Mouse (Mus musculus): Measurements from ENCODE around the gene Cox19. TPM values are rescaled to one million over a fixed set of nuclear protein-coding genes. Genes with fewer than 3 reads are reported as not detected.
A peak's percentile ranks its signal among the peaks of the same experiment; 100 is the strongest.

Gene Cox19
- polyA plus RNA-seq, 1 experiment = 52.9 TPM

DNA sequence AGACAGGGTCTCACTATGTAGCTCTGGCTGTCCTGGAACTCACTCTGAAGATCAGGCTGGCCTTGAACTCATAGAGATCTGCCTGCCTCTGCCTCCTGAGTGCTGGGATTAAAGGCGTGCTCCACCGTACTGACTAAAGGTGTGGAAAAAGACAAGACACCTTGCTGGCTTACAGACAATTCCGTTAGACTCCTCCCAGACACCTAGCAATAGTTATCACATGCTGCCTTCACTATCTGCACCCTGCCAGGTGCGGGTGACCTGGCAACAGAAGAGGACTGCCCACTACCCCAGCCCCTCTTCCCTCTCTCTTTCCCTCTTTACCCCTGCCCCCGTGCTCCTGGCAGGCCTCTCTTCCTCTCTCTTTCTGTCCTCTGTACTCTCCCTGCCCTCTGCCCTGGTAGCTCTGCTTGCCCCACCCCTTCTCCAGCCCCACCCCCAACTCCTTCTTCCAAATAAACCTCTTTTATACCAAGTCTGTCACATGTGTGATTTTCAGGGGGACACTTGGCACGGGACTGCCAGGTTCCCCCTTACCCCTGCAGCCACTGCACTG is 22.7 kb upstream of the Cox19 start:
- Histone ChIP-seq H3K79me2 (ENCODE audit: control insufficient read depth, insufficient read depth) (no peaks in the 10 kb centered on the region), H3K4me3 (ENCODE audit: insufficient read depth, poor library complexity, severe bottlenecking) (no peak overlapping the region), H3K36me3 (ENCODE audit: control insufficient read depth, insufficient read depth) (no peaks in the 10 kb centered on the region), H3K27me3 (ENCODE audit: control insufficient read depth, insufficient read depth, insufficient read length) (no peaks in the 10 kb centered on the region), H3ac (ENCODE audit: control insufficient read depth, insufficient read length, low read depth) (no peak overlapping the region), H3K79me3 (ENCODE audit: low read depth) (peaks cover 1% of the 10 kb centered on the region)
- TF ChIP-seq MYOG (IDR thresholded peaks at IDR 0.05; ENCODE audit: control insufficient read depth, extremely low read depth, insufficient read length) = no peak
- no peak for TF ChIP-seq USF1 (IDR thresholded peaks at IDR 0.05; ENCODE audit: low read depth)

DNA sequence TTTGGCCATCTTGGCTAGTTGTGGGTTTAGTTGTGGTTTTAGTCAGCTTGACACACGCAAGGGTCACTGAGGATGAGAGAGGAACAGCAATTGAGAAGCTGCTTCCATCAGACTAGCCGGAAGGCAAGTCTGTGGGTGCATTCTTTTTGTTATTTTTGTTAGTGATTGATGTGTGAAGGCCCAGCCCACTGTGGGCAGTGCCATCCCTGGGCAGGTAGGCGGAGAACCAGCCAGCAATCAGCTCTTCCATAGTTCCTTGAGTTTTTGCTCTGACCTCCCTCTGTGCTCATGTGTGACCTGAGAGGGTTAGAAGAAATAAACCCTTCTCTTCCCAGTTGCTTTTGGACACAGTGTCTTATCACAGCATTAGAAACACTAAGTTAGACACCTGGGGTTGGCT is 21.9 kb upstream of the Cox19 start:
- no peak for TF ChIP-seq MAX (IDR thresholded peaks at IDR 0.05)
- TF ChIP-seq MYOD1 (IDR thresholded peaks at IDR 0.05; ENCODE audit: control insufficient read depth, insufficient read length, low read depth) = no peak
- no peak for TF ChIP-seq CEBPB (IDR thresholded peaks at IDR 0.05; ENCODE audit: low read depth)
- no peak for TF ChIP-seq MYOG (IDR thresholded peaks at IDR 0.05; ENCODE audit: control insufficient read depth, extremely low read depth, insufficient read length)
- no peak for TF ChIP-seq USF1 (IDR thresholded peaks at IDR 0.05; ENCODE audit: low read depth)
- no peak for TF ChIP-seq CTCF (IDR thresholded peaks at IDR 0.05; ENCODE audit: control insufficient read depth, insufficient read depth, insufficient read length)
- TF ChIP-seq FOSL1 (IDR thresholded peaks at IDR 0.05; ENCODE audit: insufficient read depth, low read length, poor library complexity, severe bottlenecking) = no peak
- no peaks in the 10 kb centered on the region for H3K27me3 ChIP-seq (ENCODE audit: control insufficient read depth, insufficient read depth, insufficient read length)
- no peak overlapping the region for H3K4me3 ChIP-seq (ENCODE audit: insufficient read depth, poor library complexity, severe bottlenecking)
- H3ac ChIP-seq (ENCODE audit: control insufficient read depth, insufficient read length, low read depth) = no peak overlapping the region
- H3K79me3 ChIP-seq (ENCODE audit: low read depth) = peaks cover 1% of the 10 kb centered on the region
- no peaks in the 10 kb centered on the region for H3K36me3 ChIP-seq (ENCODE audit: control insufficient read depth, insufficient read depth)
- no peaks in the 10 kb centered on the region for H3K79me2 ChIP-seq (ENCODE audit: control insufficient read depth, insufficient read depth)

DNA sequence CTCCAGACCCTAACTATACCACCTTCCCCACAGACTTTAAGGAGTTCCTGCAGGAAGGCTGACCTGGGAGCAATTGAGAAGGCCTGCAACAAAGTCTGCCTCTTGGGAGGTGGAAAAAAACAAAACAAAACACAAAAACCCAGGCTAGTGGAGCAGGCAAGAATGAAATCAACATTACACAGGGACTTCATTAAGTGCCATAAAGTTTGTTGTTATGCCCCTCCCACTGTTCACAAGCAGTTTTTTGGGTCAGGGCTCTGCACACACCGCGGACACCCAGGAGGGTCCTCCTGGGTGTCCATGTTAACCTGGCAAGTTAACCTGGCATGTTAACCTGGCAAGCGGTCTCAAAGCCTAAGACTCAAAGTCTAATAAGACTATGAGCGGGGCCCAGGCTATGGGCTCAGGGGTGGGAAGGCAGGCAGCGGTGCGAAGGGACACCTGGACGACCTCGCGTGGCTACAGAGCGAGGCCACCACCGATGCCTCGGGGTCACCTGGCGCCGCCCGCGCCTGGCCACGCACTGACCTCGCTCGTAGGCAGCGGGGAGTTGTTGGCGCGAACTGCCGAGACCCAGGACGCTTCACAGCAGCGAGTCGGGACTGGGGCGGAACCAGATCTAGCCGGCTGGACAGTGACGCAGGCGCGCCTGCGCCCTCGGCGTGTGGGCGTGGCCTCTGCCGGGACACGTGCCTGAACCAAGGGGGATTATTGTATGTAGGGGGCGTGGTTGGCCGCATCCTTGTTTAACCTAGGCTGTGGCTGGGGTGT is 20.6 kb upstream of the Cox19 start:
- Histone ChIP-seq H3K79me3 (ENCODE audit: low read depth) (peaks cover 1% of the 10 kb centered on the region), H3ac (ENCODE audit: control insufficient read depth, insufficient read length, low read depth) (peak overlapping the region; percentile 76), H3K27me3 (ENCODE audit: control insufficient read depth, insufficient read depth, insufficient read length) (no peaks in the 10 kb centered on the region), H3K4me3 (ENCODE audit: insufficient read depth, poor library complexity, severe bottlenecking) (peak overlapping the region; percentile 37), H3K36me3 (ENCODE audit: control insufficient read depth, insufficient read depth) (no peaks in the 10 kb centered on the region), H3K79me2 (ENCODE audit: control insufficient read depth, insufficient read depth) (no peaks in the 10 kb centered on the region)
- TF ChIP-seq CTCF (IDR thresholded peaks at IDR 0.05; ENCODE audit: control insufficient read depth, insufficient read depth, insufficient read length) (no peak), MYOD1 (IDR thresholded peaks at IDR 0.05; ENCODE audit: control insufficient read depth, insufficient read length, low read depth) (no peak), MAX (IDR thresholded peaks at IDR 0.05) (peak; percentile 84), CEBPB (IDR thresholded peaks at IDR 0.05; ENCODE audit: low read depth) (no peak), USF1 (IDR thresholded peaks at IDR 0.05; ENCODE audit: low read depth) (peak; percentile 88), MYOG (IDR thresholded peaks at IDR 0.05; ENCODE audit: control insufficient read depth, extremely low read depth, insufficient read length) (no peak), FOSL1 (IDR thresholded peaks at IDR 0.05; ENCODE audit: insufficient read depth, low read length, poor library complexity, severe bottlenecking) (no peak)

DNA sequence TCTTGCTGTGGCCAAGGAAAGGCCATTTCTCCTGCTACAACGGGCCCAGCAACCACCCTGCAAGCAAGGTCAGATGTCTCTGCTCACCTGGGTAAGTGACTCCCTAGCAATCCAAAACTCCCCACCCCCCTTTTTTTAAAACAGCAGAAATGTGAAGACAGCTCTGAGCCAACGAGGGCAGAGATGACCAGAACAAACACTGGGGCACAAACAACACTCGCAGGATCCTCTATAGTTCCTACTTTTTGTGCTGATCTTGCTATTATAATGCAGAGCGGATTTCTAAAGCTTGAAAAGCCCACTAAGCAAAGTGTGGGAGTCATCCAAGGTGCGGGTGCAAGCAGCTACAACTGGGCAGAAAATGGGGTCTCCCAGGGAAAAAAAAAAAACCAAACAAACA is 19.9 kb upstream of the Cox19 start:
- H3K4me3 ChIP-seq (ENCODE audit: insufficient read depth, poor library complexity, severe bottlenecking) = no peak overlapping the region
- H3ac ChIP-seq (ENCODE audit: control insufficient read depth, insufficient read length, low read depth) = no peak overlapping the region
- H3K79me3 ChIP-seq (ENCODE audit: low read depth) = peaks cover 1% of the 10 kb centered on the region
- no peaks in the 10 kb centered on the region for H3K27me3 ChIP-seq (ENCODE audit: control insufficient read depth, insufficient read depth, insufficient read length)
- H3K36me3 ChIP-seq (ENCODE audit: control insufficient read depth, insufficient read depth) = no peaks in the 10 kb centered on the region
- H3K79me2 ChIP-seq (ENCODE audit: control insufficient read depth, insufficient read depth) = no peaks in the 10 kb centered on the region
- no peak for TF ChIP-seq MYOD1 (IDR thresholded peaks at IDR 0.05; ENCODE audit: control insufficient read depth, insufficient read length, low read depth)
- TF ChIP-seq FOSL1 (IDR thresholded peaks at IDR 0.05; ENCODE audit: insufficient read depth, low read length, poor library complexity, severe bottlenecking) = no peak
- TF ChIP-seq MYOG (IDR thresholded peaks at IDR 0.05; ENCODE audit: control insufficient read depth, extremely low read depth, insufficient read length) = no peak
- TF ChIP-seq CTCF (IDR thresholded peaks at IDR 0.05; ENCODE audit: control insufficient read depth, insufficient read depth, insufficient read length) = no peak
- TF ChIP-seq MAX (IDR thresholded peaks at IDR 0.05) = no peak

DNA sequence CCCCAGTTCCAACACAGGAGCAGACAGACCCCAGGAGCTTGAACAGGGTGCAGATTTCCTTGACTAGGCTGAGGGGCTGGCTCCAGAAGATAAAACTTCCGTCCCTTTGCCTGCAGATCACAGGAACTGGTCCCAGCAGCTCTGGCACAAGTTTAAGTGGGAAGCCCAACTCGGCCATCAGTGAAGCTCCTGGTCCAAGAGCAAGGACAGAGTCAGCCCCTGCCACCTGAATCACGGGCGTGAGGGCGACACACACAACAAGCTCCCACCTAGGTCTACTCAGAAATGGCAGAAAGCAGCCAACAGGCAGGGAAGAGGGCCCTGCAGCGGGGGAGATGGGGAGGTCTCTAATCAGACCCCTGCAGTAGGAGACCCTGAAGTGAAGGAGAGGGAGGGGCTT is 19.1 kb upstream of the Cox19 start:
- Histone ChIP-seq H3K27me3 (ENCODE audit: control insufficient read depth, insufficient read depth, insufficient read length) (no peaks in the 10 kb centered on the region), H3K36me3 (ENCODE audit: control insufficient read depth, insufficient read depth) (no peaks in the 10 kb centered on the region), H3ac (ENCODE audit: control insufficient read depth, insufficient read length, low read depth) (no peak overlapping the region), H3K4me3 (ENCODE audit: insufficient read depth, poor library complexity, severe bottlenecking) (no peak overlapping the region), H3K79me2 (ENCODE audit: control insufficient read depth, insufficient read depth) (no peaks in the 10 kb centered on the region), H3K79me3 (ENCODE audit: low read depth) (peaks cover 1% of the 10 kb centered on the region)
- TF ChIP-seq CTCF (IDR thresholded peaks at IDR 0.05; ENCODE audit: control insufficient read depth, insufficient read depth, insufficient read length) (no peak), CEBPB (IDR thresholded peaks at IDR 0.05; ENCODE audit: low read depth) (no peak), FOSL1 (IDR thresholded peaks at IDR 0.05; ENCODE audit: insufficient read depth, low read length, poor library complexity, severe bottlenecking) (no peak), MAX (IDR thresholded peaks at IDR 0.05) (no peak), MYOD1 (IDR thresholded peaks at IDR 0.05; ENCODE audit: control insufficient read depth, insufficient read length, low read depth) (no peak), MYOG (IDR thresholded peaks at IDR 0.05; ENCODE audit: control insufficient read depth, extremely low read depth, insufficient read length) (no peak), USF1 (IDR thresholded peaks at IDR 0.05; ENCODE audit: low read depth) (no peak)

All from C2C12 (cell line).